Mouse (Mus musculus): ENCODE results near the gene Uqcrc2. TPM values are rescaled to one million over a fixed set of nuclear protein-coding genes. Genes with fewer than 3 reads are reported as not detected.

Uqcrc2 gene
- total RNA-seq (2021) = 1,000 to 10,000 TPM; 1,144 to 1,191 TPM

- intact Hi-C loops (cut with DNase I) = loop anchor here (5.0 to 10.0 kb wide), 3 partner anchors 190 to 740 kb away; partner anchors contain the start of genes Dcun1d3, Lyrm1 and Polr3e
- peak; percentile 75 for DNase-seq (ENCODE audit: low spot score)
Observed at GRCm38 (mm10) chr7:120634711-120635361, at the start of gene Uqcrc2. Gene Uqcrc2 (plus strand): TSS chr7:120635176.

GRCm38 (mm10) chr7:120597203-120597743 is 37.7 kb upstream of the Uqcrc2 start:
- intact Hi-C loops (cut with DNase I) = no loop called here
- no peak for DNase-seq (ENCODE audit: low spot score)

- intact Hi-C loops (cut with DNase I) = no loop called here
- DNase-seq (ENCODE audit: low spot score) = peak; percentile 1
Observed at GRCm38 (mm10) chr7:120597744-120598243, 37.2 kb upstream of the Uqcrc2 start.

GRCm38 (mm10) chr7:120598355-120598754 is 36.6 kb upstream of the Uqcrc2 start:
- intact Hi-C loops (cut with DNase I) = no loop called here
- no peak for DNase-seq (ENCODE audit: low spot score)

- no peak for DNase-seq (ENCODE audit: low spot score)
- intact Hi-C loops (cut with DNase I) = no loop called here
Observed at GRCm38 (mm10) chr7:120620075-120620771, 14.8 kb upstream of the Uqcrc2 start.

GRCm38 (mm10) chr7:120620841-120621240 is 14.1 kb upstream of the Uqcrc2 start:
- no peak for DNase-seq (ENCODE audit: low spot score)
- intact Hi-C loops (cut with DNase I) = no loop called here

GRCm38 (mm10) chr7:120632518-120632917 is 2.5 kb upstream of the Uqcrc2 start:
- no peak for DNase-seq (ENCODE audit: low spot score)
- intact Hi-C loops (cut with DNase I) = loop anchor here (10.0 kb wide), 2 partner anchors 192 to 738 kb away; partner anchors contain the start of genes Dcun1d3 and Lyrm1

- DNase-seq (ENCODE audit: low spot score) = no peak
- intact Hi-C loops (cut with DNase I) = loop anchor here (10.0 kb wide), 2 partner anchors 190 to 740 kb away; partner anchors contain the start of genes Dcun1d3 and Lyrm1
Observed at GRCm38 (mm10) chr7:120634301-120634700, 675 bp upstream of the Uqcrc2 start.

GRCm38 (mm10) chr7:120635362-120635781 is 396 bp downstream of the Uqcrc2 start:
- no peak for DNase-seq (ENCODE audit: low spot score)
- intact Hi-C loops (cut with DNase I) = loop anchor here (5.0 to 10.0 kb wide), 3 partner anchors 189 to 741 kb away; partner anchors contain the start of genes Dcun1d3, Lyrm1 and Polr3e

- intact Hi-C loops (cut with DNase I) = loop anchor here (5.0 to 10.0 kb wide), 3 partner anchors 189 to 741 kb away; partner anchors contain the start of genes Dcun1d3, Lyrm1 and Polr3e
- DNase-seq (ENCODE audit: low spot score) = no peak
Observed at GRCm38 (mm10) chr7:120635821-120636220, 845 bp downstream of the Uqcrc2 start.

- no peak for DNase-seq (ENCODE audit: low spot score)
- intact Hi-C loops (cut with DNase I) = no loop called here
Observed at GRCm38 (mm10) chr7:120643217-120643616, 8.2 kb downstream of the Uqcrc2 start.

GRCm38 (mm10) chr7:120647849-120648248 is 12.9 kb downstream of the Uqcrc2 start:
- intact Hi-C loops (cut with DNase I) = no loop called here
- DNase-seq (ENCODE audit: low spot score) = no peak

- no peak for DNase-seq (ENCODE audit: low spot score)
- intact Hi-C loops (cut with DNase I) = no loop called here
Observed at GRCm38 (mm10) chr7:120662079-120662478, 27.1 kb downstream of the Uqcrc2 start.

- DNase-seq (ENCODE audit: low spot score) = peak; percentile 27
- intact Hi-C loops (cut with DNase I) = loop anchor here (1.0 to 2.0 kb wide), 3 partner anchors 56 to 152 kb away; no protein-coding TSS in a partner anchor
Observed at GRCm38 (mm10) chr7:120670153-120670875, 35.3 kb downstream of the Uqcrc2 start, which contains the start of gene Pdzd9. Gene Pdzd9 (minus strand): TSS chr7:120670343.

GRCm38 (mm10) chr7:120671271-120671670 is 36.3 kb downstream of the Uqcrc2 start:
- DNase-seq (ENCODE audit: low spot score) = no peak
- intact Hi-C loops (cut with DNase I) = loop anchor here (2.0 kb wide), 2 partner anchors 56 to 152 kb away; no protein-coding TSS in a partner anchor

- intact Hi-C loops (cut with DNase I) = loop anchor here (5.0 kb wide), 1 partner anchor 40 kb away; no protein-coding TSS in a partner anchor
- peak; percentile 55 for DNase-seq (ENCODE audit: low spot score)
Observed at GRCm38 (mm10) chr7:120677001-120677643, 42.1 kb downstream of the Uqcrc2 start, which contains the start of gene Mosmo. Gene Mosmo (plus strand): TSS chr7:120677618.

- intact Hi-C loops (cut with DNase I) = loop anchor here (5.0 kb wide), 1 partner anchor 39 kb away; no protein-coding TSS in a partner anchor
- DNase-seq (ENCODE audit: low spot score) = peak; percentile 12
Observed at GRCm38 (mm10) chr7:120677764-120678531, 43.0 kb downstream of the Uqcrc2 start.

- intact Hi-C loops (cut with DNase I) = loop anchor here (5.0 kb wide), 1 partner anchor 38 kb away; no protein-coding TSS in a partner anchor
- no peak for DNase-seq (ENCODE audit: low spot score)
Observed at GRCm38 (mm10) chr7:120679023-120679422, 44.0 kb downstream of the Uqcrc2 start.

Measured in heart, postnatal 25 days (tissue).